Mouse (Mus musculus) G1E (cell line): Measurements from ENCODE around the gene Nrxn3.

ENCODE experiments used
- CTCF ChIP-seq: IDR thresholded peaks from 2 replicates; pipeline ENCODE4 v1.5.1; 2012; ENCODE audit warnings: low read depth, low read length, inconsistent platforms, mixed read lengths
- GATA1 ChIP-seq: IDR thresholded peaks from 2 replicates; pipeline ENCODE4 v1.6.1; 2012; ENCODE audit warnings: borderline replicate concordance, low read length, inconsistent platforms, mixed read lengths
- GATA2 ChIP-seq: IDR thresholded peaks from 2 replicates; pipeline ENCODE4 v1.6.1; 2012; ENCODE audit warnings: low read depth, low read length, inconsistent platforms, borderline replicate concordance
- POLR2AphosphoS5 ChIP-seq: IDR thresholded peaks from 2 replicates; pipeline ENCODE4 v1.6.1; 2012; ENCODE audit warnings: low read depth, low read length, inconsistent platforms; ENCODE audit not compliant: insufficient replicate concordance
- TAL1 ChIP-seq: conservative IDR thresholded peaks from 2 replicates; pipeline ENCODE4 v1.6.1; 2012; ENCODE audit warnings: low read depth, low read length, inconsistent platforms, mixed read lengths

GRCm38 (mm10) chr12:89290736-89291574, 568.3 kb downstream of the Nrxn3 start:
- TF ChIP-seq CTCF (no peak), TAL1 (no peak), GATA1 (no peak), POLR2AphosphoS5 (no peak), GATA2 (no peak)
